Mouse (Mus musculus): ENCODE measurements around the gene Castor2. TPM values are rescaled to one million over a fixed set of nuclear protein-coding genes. Genes with fewer than 3 reads are reported as not detected.

The Castor2 gene
- polyA plus RNA-seq (2012; rRNA removed): 15.9 and 18.0 TPM in 2 replicates

GRCm38 (mm10) chr5:134099496-134100211, at the start of gene Castor2:
Gene Castor2 (plus strand): TSS chr5:134099711.
- DNase-seq: peak; percentile 94
- WGBS: under 1% methylated on average over 58 of the region's 58 CpGs
- no peak within 1 kb of the TSS for H3K27ac ChIP-seq (ENCODE audit: control insufficient read depth, insufficient read depth, low read length)
- no peaks in the 10 kb centered on the region for H3K36me3 ChIP-seq (ENCODE audit: control insufficient read depth, insufficient read depth, low read length)
- peaks cover 5% of the 10 kb centered on the region; the same call in 1 of the 2 replicates for H3K4me1 ChIP-seq (replicated peaks; ENCODE audit: control insufficient read depth, insufficient read depth, low read length)
- H3K27me3 ChIP-seq (ENCODE audit: control insufficient read depth, insufficient read depth, low read length): no peaks in the 10 kb centered on the region
- peak within 1 kb of the TSS; percentile 51 for H3K4me3 ChIP-seq (ENCODE audit: control insufficient read depth, insufficient read depth, low read length)
- peak; percentile 78 for TF ChIP-seq POLR2A (IDR thresholded peaks at IDR 0.05; ENCODE audit: control insufficient read depth, extremely low read depth, insufficient read depth, low read length, poor library complexity)
- TF ChIP-seq CTCF (IDR thresholded peaks at IDR 0.05; ENCODE audit: borderline replicate concordance, control insufficient read depth, extremely low read depth, insufficient read depth, low read length, poor library complexity): 0 out of 2 replicates have a peak, but pooled peaks have one; percentile 31

GRCm38 (mm10) chr5:134050711-134051110, 48.8 kb upstream of the Castor2 start:
- Histone ChIP-seq H3K4me3 (ENCODE audit: control insufficient read depth, insufficient read depth, low read length) (no peak overlapping the region), H3K27me3 (ENCODE audit: control insufficient read depth, insufficient read depth, low read length) (no peaks in the 10 kb centered on the region), H3K4me1 (replicated peaks; ENCODE audit: control insufficient read depth, insufficient read depth, low read length) (no peaks in the 10 kb centered on the region), H3K27ac (ENCODE audit: control insufficient read depth, insufficient read depth, low read length) (no peak overlapping the region), H3K36me3 (ENCODE audit: control insufficient read depth, insufficient read depth, low read length) (no peaks in the 10 kb centered on the region)
- no peak for DNase-seq
- TF ChIP-seq POLR2A (IDR thresholded peaks at IDR 0.05; ENCODE audit: control insufficient read depth, extremely low read depth, insufficient read depth, low read length, poor library complexity): no peak
- TF ChIP-seq CTCF (IDR thresholded peaks at IDR 0.05; ENCODE audit: borderline replicate concordance, control insufficient read depth, extremely low read depth, insufficient read depth, low read length, poor library complexity): no peak
- WGBS: 49% methylated on average over 10 of the region's 10 CpGs

- no peaks in the 10 kb centered on the region for H3K36me3 ChIP-seq (ENCODE audit: control insufficient read depth, insufficient read depth, low read length)
- no peak overlapping the region for H3K4me3 ChIP-seq (ENCODE audit: control insufficient read depth, insufficient read depth, low read length)
- H3K27me3 ChIP-seq (ENCODE audit: control insufficient read depth, insufficient read depth, low read length): no peaks in the 10 kb centered on the region
- WGBS: 89% methylated on average over 4 of the region's 4 CpGs
- DNase-seq: no peak
- H3K4me1 ChIP-seq (replicated peaks; ENCODE audit: control insufficient read depth, insufficient read depth, low read length): no peaks in the 10 kb centered on the region
- TF ChIP-seq CTCF (IDR thresholded peaks at IDR 0.05; ENCODE audit: borderline replicate concordance, control insufficient read depth, extremely low read depth, insufficient read depth, low read length, poor library complexity) (no peak), POLR2A (IDR thresholded peaks at IDR 0.05; ENCODE audit: control insufficient read depth, extremely low read depth, insufficient read depth, low read length, poor library complexity) (no peak)
- H3K27ac ChIP-seq (ENCODE audit: control insufficient read depth, insufficient read depth, low read length): no peak overlapping the region
Observed at GRCm38 (mm10) chr5:134052614-134053013, 46.9 kb upstream of the Castor2 start.

DNA sequence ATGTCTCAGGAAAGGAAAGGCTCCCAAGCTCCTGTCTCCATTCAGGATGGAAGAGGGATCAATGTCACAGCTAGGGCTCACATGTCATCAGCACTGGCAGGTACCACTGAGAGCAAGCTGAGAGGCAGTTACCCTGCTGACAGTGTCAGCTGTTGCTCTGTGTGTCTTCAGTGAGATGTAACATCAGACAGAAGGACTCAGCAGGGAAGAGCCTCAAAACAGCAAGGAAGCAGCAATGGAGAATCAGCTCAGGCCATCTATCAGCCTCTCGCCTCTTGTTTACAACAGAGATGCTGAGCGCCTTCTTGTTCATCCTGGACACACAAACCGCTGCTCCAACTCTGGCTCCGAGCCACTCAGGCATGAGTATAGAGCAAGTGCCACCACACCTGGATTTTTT, 45.0 kb upstream of the Castor2 start:
- Histone ChIP-seq H3K36me3 (ENCODE audit: control insufficient read depth, insufficient read depth, low read length) (no peaks in the 10 kb centered on the region), H3K4me1 (replicated peaks; ENCODE audit: control insufficient read depth, insufficient read depth, low read length) (no peaks in the 10 kb centered on the region), H3K27me3 (ENCODE audit: control insufficient read depth, insufficient read depth, low read length) (no peaks in the 10 kb centered on the region), H3K27ac (ENCODE audit: control insufficient read depth, insufficient read depth, low read length) (no peak overlapping the region), H3K4me3 (ENCODE audit: control insufficient read depth, insufficient read depth, low read length) (no peak overlapping the region)
- WGBS: 96% methylated on average over 4 of the region's 4 CpGs
- DNase-seq: no peak
- TF ChIP-seq CTCF (IDR thresholded peaks at IDR 0.05; ENCODE audit: borderline replicate concordance, control insufficient read depth, extremely low read depth, insufficient read depth, low read length, poor library complexity) (no peak), POLR2A (IDR thresholded peaks at IDR 0.05; ENCODE audit: control insufficient read depth, extremely low read depth, insufficient read depth, low read length, poor library complexity) (no peak)

DNA sequence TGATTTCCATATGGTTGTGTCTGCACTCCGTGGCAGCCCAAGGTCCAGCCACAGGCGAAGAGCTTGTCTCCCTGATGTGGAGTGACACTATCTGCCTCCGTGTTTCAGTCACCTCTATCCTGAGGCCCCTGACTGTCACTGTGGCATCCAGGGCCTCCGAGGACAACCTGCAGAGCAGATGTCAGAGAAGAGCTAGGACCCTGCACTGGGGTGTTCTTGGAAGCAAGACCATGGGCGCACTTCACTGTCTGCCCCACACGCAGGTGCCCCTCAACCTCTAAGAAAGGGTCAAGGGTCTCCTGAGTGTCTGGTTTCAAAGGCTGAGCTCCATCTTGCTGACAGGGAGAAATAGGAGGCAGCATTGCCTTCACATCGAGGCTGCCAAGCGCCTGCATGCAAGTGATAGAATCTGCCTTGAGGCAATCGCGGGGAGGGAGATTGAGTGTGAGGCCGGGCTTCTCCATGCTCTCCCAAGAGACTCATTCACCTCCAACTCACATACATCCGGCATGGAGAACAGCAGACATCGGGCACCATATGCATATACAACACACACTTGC, 40.6 kb upstream of the Castor2 start:
- Histone ChIP-seq H3K4me1 (replicated peaks; ENCODE audit: control insufficient read depth, insufficient read depth, low read length) (no peaks in the 10 kb centered on the region), H3K27me3 (ENCODE audit: control insufficient read depth, insufficient read depth, low read length) (no peaks in the 10 kb centered on the region), H3K27ac (ENCODE audit: control insufficient read depth, insufficient read depth, low read length) (no peak overlapping the region), H3K4me3 (ENCODE audit: control insufficient read depth, insufficient read depth, low read length) (no peak overlapping the region), H3K36me3 (ENCODE audit: control insufficient read depth, insufficient read depth, low read length) (no peaks in the 10 kb centered on the region)
- 81% methylated on average over 13 of the region's 13 CpGs for WGBS
- DNase-seq: no peak
- TF ChIP-seq CTCF (IDR thresholded peaks at IDR 0.05; ENCODE audit: borderline replicate concordance, control insufficient read depth, extremely low read depth, insufficient read depth, low read length, poor library complexity): no peak
- TF ChIP-seq POLR2A (IDR thresholded peaks at IDR 0.05; ENCODE audit: control insufficient read depth, extremely low read depth, insufficient read depth, low read length, poor library complexity): no peak

DNA sequence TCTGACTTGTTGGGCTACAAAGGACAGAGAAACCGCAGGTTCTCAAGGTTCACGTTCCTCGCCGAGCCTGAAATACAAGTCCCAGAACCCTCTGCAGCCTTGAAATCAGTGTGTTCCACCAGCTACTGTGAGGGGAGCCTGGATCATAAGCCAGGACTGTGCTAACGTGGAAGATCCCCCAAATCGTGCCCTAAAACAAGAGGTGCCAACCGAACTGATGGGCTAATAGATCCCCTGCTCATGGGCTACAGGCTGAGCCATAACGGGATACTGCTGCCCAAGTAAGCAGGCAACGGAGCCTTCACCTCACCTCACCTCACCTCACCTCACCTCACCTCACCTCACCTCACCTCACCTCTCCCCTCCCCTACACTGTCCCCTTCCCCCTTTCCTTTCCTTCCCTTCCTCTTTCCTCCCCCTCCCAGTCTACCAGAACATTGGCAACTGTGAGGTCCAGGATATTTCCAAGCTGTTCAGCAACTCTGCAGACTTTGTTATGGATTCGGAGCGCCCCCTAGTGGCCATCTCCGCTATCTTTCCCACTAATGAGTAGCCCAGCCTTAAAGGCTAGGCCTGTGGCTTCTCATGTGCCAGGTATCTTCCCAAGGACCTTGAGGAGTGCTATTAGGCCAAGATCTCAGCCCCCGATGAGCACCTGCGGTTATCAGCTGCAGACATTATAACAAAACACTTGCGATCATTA, 36.0 kb upstream of the Castor2 start:
- Histone ChIP-seq H3K27me3 (ENCODE audit: control insufficient read depth, insufficient read depth, low read length) (no peaks in the 10 kb centered on the region), H3K36me3 (ENCODE audit: control insufficient read depth, insufficient read depth, low read length) (no peaks in the 10 kb centered on the region), H3K27ac (ENCODE audit: control insufficient read depth, insufficient read depth, low read length) (no peak overlapping the region), H3K4me1 (replicated peaks; ENCODE audit: control insufficient read depth, insufficient read depth, low read length) (no peaks in the 10 kb centered on the region), H3K4me3 (ENCODE audit: control insufficient read depth, insufficient read depth, low read length) (no peak overlapping the region)
- TF ChIP-seq CTCF (IDR thresholded peaks at IDR 0.05; ENCODE audit: borderline replicate concordance, control insufficient read depth, extremely low read depth, insufficient read depth, low read length, poor library complexity) (peak; percentile 47; the same call in 1 of the 2 replicates), POLR2A (IDR thresholded peaks at IDR 0.05; ENCODE audit: control insufficient read depth, extremely low read depth, insufficient read depth, low read length, poor library complexity) (no peak)
- 49% methylated on average over 15 of the region's 15 CpGs for WGBS
- peak; percentile 56 for DNase-seq
